Mouse (Mus musculus) cortical plate, adult 2 months (tissue): Measurements from ENCODE around the gene Slc41a2.

Experiments
- CTCF ChIP-seq: fragments of 200-500 bp; IDR thresholded peaks from 2 replicates; pipeline ENCODE4 v1.5.1; 2011; ENCODE audit warnings: mild to moderate bottlenecking, control low read depth, low read length; ENCODE audit not compliant: insufficient read depth; ENCODE audit errors: extremely low read depth
- POLR2A ChIP-seq: fragments of 200-500 bp; IDR thresholded peaks from 2 replicates; pipeline ENCODE4 v1.6.1; 2011; ENCODE audit warnings: mild to moderate bottlenecking, low read length, control low read depth; ENCODE audit not compliant: insufficient read depth; ENCODE audit errors: extremely low read depth

DNA sequence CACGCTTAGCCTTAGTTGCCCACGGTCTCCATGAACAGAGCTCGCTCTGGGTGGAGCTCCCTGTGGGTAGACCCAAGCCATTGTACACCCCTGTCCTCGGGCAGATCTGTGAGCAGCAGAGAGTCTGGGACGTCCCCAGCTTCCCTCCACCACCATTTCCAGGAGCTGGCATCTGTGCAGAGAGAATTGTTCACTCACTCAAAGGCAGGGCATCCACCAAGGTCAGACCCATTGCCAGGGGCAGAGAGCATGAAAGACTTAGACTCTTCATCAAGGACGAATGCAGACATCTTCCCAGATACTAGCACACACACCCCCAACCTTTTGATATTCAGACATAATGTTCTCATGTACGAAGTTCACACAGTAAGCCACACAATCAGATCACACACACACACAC, 136.2 kb downstream of the Slc41a2 start:
- TF ChIP-seq POLR2A: no peak
- no peak for TF ChIP-seq CTCF
